Mouse (Mus musculus): ENCODE results near the gene Igf1.

- TF ChIP-seq CTCF (IDR thresholded peaks at IDR 0.05; ENCODE audit: low read depth) (no peak), EP300 (IDR thresholded peaks at IDR 0.05; ENCODE audit: low read depth) (no peak)
These were observed 15.5 kb downstream of the Igf1 start for GRCm38 (mm10) chr10:87873516-87873915.

Measured in heart, postnatal 0 days (tissue).